Mouse (Mus musculus): ENCODE data around the gene Paqr9. TPM values are rescaled to one million over a fixed set of nuclear protein-coding genes. Genes with fewer than 3 reads are reported as not detected.

The Paqr9 gene
- total RNA-seq, 2 experiments from 2014 or later: 2.8 to 3.5 TPM

Other genes starting within 250 kb of the Paqr9 start
- 1 to 10 TPM; 5.4 to 5.6 TPM for gene Chst2, start 152.9 kb upstream of the Paqr9 start, total RNA-seq (2021)
- gene U2surp, start 47.7 kb upstream of the Paqr9 start, total RNA-seq (2021): 10 to 100 TPM; 42.3 to 49.2 TPM
- gene Pcolce2, start 77.9 kb downstream of the Paqr9 start, total RNA-seq (2021): 1 to 10 TPM; 5.6 to 6.6 TPM
- gene Trpc1, start 190.7 kb downstream of the Paqr9 start, total RNA-seq (2021): 1 to 10 TPM; 3.3 to 3.7 TPM

Data from gastrocnemius, postnatal 4 days (tissue).